Mouse (Mus musculus) small intestine, adult 2 months (tissue): ENCODE measurements around the gene Synpo2.

Experiments used
- CTCF ChIP-seq: fragments of 200-500 bp; IDR thresholded peaks from 2 replicates; pipeline ENCODE4 v1.5.1; 2012; ENCODE audit warnings: low read depth, mild to moderate bottlenecking, control low read depth, inconsistent platforms, low read length, moderate library complexity, mixed read lengths; ENCODE audit not compliant: insufficient replicate concordance, insufficient read length; ENCODE audit errors: extremely low read depth
- POLR2A ChIP-seq: fragments of 200-500 bp; IDR thresholded peaks from 2 replicates; pipeline ENCODE4 v1.6.1; 2012; ENCODE audit warnings: low read depth, mild to moderate bottlenecking, control low read depth, inconsistent platforms, low read length, moderate library complexity

DNA sequence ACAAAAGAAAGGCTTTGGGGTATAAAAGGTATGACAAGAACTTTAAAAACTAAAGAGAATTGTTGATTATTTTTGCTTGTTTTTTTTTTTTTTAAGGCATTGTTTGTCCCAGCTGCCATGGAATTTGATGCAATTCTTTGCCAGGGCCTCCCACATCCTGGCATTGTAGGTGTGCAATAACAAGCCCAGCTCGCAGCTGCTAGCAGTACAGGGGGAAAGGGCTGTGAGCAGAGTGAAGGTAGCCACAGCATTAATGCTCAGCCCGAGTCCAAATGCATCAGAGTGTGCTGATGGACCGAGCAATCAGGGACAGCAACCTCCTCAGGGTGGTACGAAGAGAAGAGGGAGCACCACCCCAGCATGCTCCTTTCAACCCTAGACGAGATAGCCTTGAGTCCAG lies 96.3 kb downstream of the Synpo2 start:
- TF ChIP-seq POLR2A: no peak
- no peak for TF ChIP-seq CTCF
